Mouse (Mus musculus) spleen, adult 12 weeks (tissue): Measurements from ENCODE around the gene Eps8l2.

ENCODE experiments used
- DNase-seq: peaks from one replicate; pipeline ENCODE4 v3.0.0; 2022; ENCODE audit warnings: low spot score

Eps8l2 gene

DNA sequence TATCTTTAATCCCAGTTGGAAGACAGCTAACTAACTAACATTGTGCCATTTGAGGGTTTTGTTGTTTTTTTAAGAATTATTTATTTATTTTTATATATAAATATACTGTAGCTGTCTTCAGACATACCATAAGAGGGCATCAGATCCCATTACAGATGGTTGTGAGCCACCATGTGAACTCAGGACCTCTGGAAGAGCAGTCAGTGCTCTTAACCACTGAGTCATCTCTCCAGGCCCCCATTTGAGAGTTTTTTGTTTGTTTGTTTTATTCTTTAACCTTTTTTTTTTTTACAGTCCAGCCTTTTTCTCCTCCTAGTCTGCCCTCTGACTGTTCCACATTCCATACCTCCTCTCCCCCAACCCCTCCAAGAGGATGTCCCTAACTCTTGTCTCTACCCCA is 8.0 kb upstream of the Eps8l2 start:
- DNase-seq = no peak

DNA sequence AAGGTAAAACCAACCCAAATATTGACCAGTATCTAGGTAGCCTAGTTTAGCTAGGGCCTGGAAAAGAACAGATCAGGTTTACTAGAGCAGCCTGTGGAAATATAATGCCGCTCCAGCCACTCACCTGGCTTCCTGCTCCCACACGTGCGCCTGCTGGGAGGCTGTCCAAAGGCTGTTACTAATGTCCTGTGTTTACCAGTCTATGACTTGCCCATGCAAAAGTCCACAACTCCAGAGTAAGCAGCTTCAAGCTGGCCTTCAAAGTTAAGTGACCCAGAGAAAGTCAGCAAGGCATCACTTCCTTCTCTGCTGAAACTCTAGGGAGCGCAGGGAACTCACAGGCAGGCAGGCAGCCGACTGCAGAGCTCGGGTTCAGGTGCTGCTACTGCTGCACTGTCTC is 6.7 kb upstream of the Eps8l2 start:
- no peak for DNase-seq

DNA sequence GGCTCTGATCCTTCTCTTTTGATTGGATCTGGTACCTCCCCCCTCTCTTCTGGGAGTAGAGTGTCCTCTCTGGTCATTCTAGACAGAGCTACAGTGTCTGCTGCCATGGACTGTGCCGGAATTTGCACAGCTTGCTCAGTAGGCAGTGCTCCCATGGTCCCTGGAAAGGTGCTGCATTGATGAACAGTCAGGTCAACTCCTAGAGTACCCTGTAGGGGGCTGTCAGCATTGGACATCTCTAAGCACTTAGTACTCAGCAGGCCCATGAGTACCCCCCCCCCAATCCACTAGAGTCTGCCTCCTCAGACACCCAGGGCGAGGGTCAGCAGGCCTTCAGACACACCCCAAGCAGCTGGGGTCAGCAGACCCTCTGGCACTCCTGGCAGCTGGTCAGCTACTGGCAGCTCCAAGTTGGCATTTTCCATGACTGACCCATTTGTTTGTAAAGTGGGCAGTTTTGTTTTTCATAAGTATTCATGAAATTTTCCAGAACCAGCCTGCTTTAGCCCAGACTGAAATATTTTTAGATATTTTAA is 3.6 kb upstream of the Eps8l2 start:
- no peak for DNase-seq

DNA sequence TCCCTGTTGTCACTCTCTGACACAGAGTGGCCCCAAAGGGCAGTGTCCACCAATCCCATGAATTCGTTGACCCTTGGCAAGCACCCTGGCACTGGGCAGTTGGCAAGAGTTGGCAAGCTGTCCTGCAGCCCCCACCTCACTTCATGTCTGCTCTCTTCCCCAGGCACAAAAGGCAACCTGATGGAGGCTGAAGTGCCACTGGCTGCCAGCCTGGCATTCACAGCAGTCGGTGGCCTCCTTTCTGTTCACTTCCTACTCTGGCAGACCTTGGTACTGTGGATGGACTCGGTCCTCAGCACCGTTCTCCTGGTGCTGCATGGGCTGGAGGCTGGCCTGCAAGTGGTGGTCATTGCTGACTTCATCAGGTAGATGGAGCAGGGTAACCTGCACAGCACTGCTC is 3.0 kb upstream of the Eps8l2 start:
- DNase-seq = no peak

DNA sequence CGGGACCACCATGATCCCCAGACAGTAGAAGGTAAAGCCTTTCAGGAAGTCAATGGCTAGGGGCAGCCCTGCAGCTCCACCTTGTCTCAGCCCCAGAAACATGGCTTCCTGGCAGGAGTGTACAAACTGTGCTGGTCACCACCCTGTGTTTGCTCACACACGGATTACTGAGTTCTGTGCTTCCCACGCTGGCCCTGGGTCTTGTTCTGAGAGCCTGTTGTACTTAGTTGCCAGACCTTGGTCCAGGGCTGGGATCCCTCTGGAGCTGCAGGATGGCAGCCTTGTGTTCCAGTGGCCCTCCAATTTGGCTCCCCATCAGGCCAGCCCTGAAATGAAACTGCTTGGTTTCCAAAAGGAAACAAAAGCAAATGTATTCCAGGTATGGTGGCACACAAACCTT is 2.4 kb upstream of the Eps8l2 start:
- no peak for DNase-seq

DNA sequence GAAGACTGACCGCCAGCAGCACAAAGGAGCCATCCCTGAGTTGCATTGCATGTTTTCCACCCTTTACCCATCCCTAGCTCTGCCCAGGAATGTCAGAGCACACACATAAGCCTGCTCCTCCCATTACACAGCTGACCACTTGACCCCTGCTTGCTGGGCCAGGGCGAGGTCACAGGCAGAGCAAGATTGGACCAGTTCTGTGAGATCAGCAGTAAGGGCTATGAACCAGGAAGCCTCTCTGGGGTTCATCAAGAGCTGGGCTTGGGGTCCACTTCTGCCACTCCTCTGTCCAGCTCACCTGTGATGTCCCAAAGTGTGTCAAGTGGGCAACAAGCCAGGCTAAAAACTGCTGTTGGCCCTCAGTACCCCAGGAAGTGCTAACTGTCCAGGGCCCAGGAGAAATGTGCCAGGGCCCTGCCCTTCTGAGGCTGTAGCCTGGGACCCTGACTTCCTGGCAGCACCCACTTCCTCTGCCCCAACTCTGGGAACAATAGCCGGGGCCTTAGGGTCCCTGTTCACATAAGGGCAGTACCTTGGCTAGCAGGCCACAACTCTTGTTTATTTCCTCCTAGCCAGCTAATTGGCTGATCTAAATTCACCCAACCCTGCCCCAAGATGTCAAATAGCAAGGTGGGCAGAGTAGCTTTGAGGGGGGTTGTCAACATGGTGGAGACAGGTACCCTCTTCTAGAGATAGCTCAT is 814 bp upstream of the Eps8l2 start:
- DNase-seq = no peak

DNA sequence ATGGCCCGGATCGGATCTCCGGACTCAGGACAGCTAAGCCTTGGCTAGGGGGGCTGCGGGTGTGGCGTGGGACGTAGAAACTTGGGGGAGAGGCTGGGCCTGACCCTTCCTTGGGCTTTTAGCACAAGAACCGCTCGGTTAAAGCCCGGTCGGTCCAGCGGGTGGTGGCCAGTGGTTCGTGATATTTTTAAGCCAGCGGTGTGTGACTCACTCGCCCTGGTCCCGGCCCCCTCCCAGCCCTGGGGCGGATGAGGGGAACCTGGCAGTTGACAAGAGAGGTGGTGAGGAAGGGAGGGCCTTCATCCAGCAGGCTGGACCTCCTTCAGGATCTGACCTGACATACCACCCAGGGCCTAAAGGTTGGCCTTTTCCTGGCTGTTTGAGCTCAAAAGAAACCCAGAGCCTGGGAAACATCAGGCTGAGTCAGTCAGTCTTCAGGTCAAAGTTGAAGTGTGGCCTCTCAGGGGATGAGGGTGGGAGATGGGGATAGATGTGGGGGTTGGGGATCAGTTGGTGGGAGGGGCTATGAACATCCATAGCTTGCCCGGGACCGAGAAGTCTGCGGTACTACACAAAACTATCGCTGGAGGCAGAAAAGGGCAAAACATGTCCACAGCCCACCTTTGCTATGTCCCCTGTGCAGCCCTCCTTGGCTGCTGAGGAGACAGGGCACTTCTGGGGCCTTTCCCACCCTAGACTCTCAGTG is 688 bp downstream of the Eps8l2 start:
- no peak for DNase-seq

DNA sequence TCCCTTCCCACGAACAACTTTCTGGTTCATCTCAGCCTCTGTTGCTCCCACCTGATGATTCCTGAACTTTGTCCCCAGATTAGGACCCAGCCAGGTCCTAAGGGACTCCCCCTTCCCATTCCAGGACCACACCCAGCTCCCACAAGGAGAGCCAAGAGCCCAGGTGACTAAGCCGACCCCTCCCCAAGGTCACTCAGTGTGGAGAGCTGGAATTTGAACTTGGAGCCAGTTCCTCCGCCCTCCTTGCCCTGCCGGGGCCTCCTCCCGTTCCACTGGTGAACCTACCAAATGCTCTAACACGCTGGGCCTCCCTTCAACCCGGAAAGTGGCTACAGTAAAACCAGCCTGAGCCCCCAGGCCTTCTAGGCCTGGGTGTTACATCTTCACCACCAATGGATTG is 1.3 kb downstream of the Eps8l2 start:
- DNase-seq = no peak

DNA sequence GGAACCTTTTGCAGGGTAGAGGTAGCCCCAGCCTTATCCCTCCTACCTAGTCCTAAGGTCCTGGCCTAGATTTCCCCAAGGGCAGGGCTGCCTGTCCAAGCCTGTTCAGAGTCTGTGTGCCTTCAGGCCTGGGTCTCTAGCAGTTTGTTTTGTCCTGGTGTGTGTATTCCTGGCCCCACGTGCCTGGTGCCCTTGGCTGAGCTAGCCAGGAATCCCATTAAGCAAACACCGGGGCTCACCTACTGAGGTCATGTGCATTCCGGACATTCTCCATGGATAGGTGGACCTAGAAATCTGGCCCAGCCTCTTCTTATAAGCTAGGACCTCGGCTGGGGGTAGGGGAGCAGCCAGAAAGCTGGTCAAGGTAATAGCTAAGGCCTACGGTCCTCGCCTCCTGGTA is 1.8 kb downstream of the Eps8l2 start:
- no peak for DNase-seq

DNA sequence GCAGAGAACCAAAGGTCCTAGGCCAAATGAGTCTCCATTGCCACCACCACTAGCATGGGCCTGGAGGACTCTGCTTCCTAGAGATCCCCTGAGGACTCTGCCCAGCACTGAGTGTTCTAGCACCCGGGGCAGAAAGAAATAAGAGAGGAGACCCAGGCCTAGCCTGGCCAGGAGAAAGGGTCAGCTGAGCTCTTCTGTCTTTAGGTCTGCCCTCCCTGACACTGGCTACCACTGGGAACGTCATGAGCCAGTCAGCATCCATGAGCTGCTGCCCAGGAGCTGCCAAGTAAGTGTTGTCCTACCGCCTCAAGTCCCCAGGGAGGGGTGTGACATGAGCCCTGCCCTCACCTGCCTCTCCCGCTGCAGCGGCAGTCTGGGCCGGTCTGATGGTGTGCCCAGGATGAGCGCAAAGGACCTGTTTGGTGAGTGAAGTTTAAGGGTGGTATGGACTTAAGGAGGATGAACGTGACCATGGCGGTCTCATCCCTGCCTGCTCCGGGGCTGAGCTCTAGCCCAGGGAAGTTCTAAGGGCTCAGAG is 3.1 kb downstream of the Eps8l2 start:
- no peak for DNase-seq

DNA sequence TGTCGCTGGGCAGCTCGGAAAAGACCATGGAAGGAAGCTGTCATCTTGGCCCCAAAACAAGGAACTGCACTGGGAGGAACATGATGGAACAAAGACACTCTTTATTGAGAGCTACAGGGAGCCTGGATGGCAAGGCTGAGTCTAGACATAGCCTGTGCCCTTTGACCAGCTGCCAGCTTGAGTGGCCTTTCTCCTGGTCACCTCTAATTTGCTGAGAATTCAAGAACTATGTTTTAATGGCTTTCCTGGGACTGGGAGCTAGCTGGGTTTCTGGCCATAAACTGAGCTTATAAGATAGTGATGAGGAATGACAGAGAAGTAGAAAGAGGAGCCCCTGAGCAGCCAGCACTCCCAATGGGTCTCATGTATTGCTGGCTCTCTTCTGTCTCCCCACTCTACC is 4.5 kb downstream of the Eps8l2 start:
- DNase-seq = no peak

DNA sequence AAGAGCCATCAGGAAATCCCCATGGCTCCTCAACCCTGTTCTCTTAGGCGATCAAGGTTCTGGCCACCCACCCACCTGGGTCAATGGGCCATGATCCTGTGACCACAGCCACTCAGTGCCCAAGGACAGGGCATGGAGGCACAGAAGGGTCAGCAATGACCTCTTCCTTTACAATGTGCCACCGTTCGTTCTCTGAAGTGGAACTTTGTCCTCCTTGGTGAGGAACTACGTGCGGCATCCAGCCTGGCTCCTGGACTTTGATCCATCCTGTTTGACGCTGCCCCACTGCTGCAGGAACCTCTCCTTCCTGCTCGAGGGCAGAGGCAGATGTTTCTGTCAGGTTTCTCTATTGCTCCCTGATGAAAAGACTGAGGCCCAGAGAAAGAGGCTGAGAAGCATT is 5.0 kb downstream of the Eps8l2 start:
- no peak for DNase-seq

DNA sequence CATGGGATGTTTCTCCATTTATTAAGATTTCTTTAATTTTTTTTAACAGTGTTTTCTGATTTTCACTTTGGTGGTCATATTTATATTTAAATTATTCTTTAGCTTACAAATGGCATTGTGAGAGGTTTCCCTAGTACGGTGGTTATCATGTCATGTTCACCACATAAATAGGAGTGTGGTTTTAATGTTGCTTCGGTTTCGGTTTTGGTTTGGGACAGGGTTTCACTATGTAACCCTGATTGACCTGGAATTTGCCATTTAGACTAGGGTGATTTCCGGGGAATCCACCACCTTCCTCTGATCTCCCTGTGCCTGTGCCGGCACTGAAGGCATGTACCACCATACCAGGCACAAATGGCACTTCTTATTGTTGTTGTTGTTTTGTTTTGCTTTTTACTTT is 6.1 kb downstream of the Eps8l2 start:
- no peak for DNase-seq

DNA sequence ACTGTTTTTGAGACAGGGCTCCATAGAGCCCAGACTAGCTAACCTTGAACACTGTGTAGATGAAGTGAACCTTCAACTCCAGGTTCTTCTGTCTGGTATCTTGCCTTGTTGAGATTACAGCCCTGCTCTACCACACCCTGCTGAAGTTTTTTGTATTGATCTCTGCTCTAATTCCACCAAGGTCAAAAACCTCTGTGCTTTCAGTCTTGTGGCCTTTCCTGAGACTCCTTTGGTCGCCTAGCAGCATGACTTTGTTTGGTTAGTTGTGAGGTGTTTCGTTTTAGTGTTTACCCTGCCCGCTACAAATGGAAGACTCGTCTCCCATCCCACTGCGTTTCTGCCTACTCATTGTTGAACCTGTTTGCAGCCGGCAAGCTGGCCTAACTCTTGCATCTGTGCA is 12.4 kb downstream of the Eps8l2 start:
- no peak for DNase-seq

DNA sequence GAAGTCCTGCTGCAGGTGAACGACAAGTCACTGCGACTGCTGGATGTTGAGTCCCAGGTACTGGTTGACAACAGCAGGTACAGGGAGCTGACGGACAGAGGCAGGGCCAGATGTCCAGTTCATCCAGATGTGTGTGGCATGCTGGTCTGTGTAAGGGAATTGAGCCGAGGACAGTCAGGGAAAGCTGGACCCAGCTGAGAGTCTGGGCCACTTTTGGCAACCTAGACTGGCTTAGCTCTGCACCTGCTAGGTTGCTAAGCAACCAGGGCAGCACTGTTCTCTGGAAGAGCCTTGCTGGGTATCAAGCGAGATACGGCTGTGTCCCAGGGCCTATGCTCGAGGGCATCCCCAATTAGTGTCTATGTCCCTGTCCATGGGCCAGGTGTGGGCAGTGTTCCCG is 16.4 kb downstream of the Eps8l2 start:
- no peak for DNase-seq

DNA sequence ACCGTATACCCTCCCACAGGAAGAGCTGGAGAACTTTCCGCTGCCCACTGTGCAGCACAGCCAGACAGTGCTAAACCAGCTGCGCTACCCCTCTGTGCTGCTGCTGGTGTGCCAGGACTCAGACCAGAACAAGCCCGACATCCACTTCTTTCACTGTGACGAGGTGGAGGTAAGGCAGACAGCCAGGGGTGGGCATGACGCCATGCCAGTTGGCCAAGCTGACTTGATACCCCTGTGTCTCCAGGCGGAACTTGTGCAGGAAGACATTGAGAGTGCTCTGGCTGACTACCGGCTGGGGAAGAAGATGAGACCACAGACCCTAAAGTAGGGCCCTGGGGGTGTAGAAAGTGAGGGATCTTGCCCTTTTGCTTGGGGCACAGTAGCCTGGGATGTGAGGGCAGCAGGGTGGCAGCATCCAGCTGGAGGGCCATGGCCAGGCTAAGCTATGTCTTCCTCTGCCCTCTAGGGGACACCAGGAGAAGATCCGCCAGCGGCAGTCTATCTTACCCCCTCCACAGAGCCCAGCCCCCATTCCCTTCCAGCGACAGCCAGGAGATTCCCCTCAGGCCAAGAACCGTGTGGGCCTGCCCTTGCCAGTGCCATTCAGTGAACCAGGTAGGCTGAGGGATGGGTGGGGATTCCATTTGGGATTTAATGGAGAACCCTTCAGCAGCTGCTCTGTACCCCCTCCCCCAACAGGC is 17.1 kb downstream of the Eps8l2 start:
- DNase-seq = no peak

DNA sequence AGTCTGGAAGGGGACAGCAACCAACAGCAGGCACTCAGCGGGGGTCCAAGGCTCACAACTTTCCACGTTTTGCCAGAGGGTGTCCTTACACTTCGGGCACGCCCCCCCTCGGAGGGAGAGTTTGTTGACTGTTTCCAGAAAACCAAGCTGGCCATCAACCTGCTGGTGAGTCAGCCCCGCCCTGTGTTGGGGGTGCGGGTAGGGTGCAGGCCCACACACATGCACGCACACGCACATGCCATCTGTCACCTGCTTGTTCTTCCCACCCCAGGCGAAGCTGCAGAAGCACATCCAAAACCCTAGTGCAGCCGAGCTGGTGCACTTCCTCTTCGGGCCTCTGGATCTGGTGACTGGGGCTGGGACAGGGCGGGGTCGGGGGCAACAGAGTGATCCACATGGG is 18.3 kb downstream of the Eps8l2 start:
- DNase-seq = no peak

DNA sequence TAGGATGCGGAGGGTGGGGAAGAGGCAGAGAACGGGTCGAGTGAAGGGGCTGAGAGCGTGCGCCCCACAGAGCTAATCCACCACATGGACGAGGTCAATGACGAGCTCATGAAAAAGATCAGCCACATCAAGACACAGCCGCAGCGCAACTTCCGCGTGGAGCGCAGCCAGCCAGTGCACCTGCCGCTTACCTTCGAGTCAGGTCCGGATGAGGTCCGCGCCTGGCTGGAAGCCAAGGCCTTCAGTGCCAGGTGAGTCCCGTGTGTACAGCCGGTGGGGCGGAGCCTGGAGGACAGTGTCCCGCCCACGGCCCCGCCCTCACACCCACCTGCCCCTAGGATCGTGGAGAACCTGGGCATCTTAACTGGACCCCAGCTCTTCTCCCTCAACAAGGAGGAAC is 22.8 kb downstream of the Eps8l2 start:
- DNase-seq = no peak

DNA sequence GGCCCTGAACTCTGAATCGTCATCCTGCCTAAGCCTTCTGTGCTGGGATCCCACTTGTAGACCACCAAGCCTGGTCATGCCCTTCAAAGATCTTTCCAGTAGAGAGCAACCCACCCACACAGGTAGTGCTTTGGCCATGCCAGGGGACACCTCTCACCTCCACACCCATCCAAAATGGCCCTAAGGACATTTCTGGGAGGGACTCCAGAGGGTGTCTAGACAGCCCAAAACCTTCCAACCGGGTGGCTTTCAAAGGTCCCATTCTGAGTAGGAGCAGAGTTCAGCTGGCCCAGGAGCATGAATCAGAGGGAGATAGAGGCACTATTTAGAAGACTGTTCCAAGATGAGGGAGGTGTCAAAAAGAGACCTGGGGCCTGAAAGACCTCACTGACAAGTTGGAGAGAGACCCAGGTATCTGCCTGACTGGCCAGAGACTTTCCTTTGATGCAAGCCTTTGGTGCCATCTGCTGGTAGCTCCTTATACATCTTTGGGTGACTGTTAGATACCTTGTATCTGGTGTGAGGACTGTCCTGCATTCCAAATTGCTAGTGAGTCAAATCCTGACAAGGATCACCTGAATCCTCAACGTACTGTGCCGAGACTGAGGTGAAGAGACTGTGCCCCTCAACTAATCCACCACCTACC is 24.5 kb downstream of the Eps8l2 start:
- DNase-seq = peak; percentile 67

DNA sequence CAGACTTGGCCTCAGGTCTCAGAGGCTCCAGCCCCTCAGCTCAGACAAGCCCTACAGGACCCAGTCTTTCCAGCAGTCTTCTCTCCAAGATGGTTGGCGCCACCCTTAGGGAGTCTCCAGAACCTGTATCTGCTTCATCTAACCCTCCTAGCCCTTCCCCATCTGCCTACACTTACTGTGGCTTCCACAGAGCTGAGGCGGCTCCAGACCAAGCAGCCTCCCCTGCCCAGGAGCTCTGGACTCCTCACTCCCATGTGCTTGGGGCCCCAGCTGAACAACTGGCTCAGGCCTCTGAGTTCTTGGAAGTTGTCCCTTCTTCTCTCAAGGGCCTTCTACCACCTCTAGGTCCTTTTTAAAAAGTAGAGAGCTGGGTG is 25.1 kb downstream of the Eps8l2 start:
- peak; percentile 24 for DNase-seq

DNA sequence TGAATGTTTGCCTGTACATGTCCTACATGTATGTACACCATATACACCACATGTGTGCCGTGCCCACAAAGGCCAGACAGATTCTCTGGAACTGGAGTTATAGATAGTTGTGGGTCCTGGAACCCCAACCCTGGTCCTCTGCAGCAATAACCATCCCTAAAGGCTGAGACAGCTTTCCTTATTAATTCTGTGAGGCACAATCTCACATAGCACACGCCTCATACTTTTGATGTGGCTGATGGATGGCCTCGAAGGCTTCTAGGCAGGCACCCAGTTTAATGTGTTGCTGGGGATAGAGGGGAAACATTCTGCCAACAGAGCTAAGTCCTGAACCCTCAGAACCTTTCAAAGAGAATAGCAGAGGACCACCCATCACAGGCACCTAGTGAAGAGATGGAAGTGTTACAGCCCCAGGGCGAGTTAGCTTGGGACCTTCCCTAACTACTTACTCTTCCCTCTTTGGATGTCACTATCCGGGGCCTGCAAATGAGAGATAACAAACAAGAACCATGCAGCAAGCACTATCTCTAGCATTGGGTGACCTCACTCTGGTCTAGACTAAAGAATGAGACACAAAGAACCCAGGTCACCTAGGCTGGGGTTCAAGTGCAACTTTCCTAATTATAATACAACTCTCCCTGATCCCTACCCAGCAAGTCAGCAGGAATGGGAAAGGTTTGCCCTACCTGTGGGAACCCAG is 25.8 kb downstream of the Eps8l2 start:
- DNase-seq = peak; percentile 36

DNA sequence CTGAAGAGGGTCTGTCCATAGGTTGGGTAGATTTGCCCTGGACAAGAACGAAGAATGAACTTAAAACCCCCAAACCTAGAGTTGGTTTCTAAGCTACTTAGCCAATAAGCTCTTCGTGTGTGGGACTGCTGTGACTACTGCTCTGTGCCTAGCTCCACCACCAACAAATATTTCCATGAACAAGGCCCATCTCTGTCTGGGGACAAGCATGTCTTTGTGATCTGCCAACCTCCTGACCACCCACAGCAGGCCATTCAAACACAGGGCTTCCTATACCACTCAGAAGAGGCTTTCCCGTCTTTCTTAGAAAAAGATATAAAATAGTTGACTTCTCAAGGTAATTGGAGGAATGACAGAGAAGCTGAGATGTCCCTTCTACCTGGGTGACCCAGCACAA is 26.4 kb downstream of the Eps8l2 start:
- no peak for DNase-seq
